Mouse (Mus musculus) gastrocnemius, postnatal 14 days (tissue): ENCODE results near the gene Zmynd8. TPM values are rescaled to one million over a fixed set of nuclear protein-coding genes. Genes with fewer than 3 reads are reported as not detected.

Experiments
- DNase-seq: peaks from one replicate; pipeline ENCODE4 v3.0.0; 2021; ENCODE audit warnings: mixed read lengths
- intact Hi-C: fragments of 180-260 bp; cut with DNase I; formaldehyde crosslinking; loops from one replicate; pipeline ENCODE4 v1.15.1; 2025; ENCODE audit warnings: low total_unique reads
- total RNA-seq, 2 experiments: library from RNA; stranded (reverse); gene quantifications; 2 replicates each; pipeline ENCODE4 v1.2.3; 2021

Zmynd8 gene
- total RNA-seq, 2 experiments from 2014 or later, result 20.7 to 22.0 TPM

- intact Hi-C loops, result no loop called here
- DNase-seq, result no peak
Observed at GRCm38 (mm10) chr2:165866412-165866811, 32.4 kb downstream of the Zmynd8 start.

- intact Hi-C loops, result no loop called here
- no peak for DNase-seq
Observed at GRCm38 (mm10) chr2:165864769-165865168, 34.0 kb downstream of the Zmynd8 start.

GRCm38 (mm10) chr2:165861683-165862594 is 36.9 kb downstream of the Zmynd8 start:
- DNase-seq, result no peak
- intact Hi-C loops, result no loop called here

GRCm38 (mm10) chr2:165860962-165861682 is 37.7 kb downstream of the Zmynd8 start:
- intact Hi-C loops, result no loop called here
- no peak for DNase-seq

GRCm38 (mm10) chr2:165860447-165860846 is 38.4 kb downstream of the Zmynd8 start:
- intact Hi-C loops, result no loop called here
- no peak for DNase-seq

- intact Hi-C loops, result no loop called here
- peak; percentile 55 for DNase-seq
Observed at GRCm38 (mm10) chr2:165858453-165859384, 40.1 kb downstream of the Zmynd8 start.

- intact Hi-C loops, result no loop called here
Observed at GRCm38 (mm10) chr2:165857841-165858426, 40.9 kb downstream of the Zmynd8 start.

GRCm38 (mm10) chr2:165857395-165857831 is 41.4 kb downstream of the Zmynd8 start:
- DNase-seq, result no peak
- intact Hi-C loops, result no loop called here

More at GRCm38 (mm10) chr2:165857841-165858426, 40.9 kb downstream of the Zmynd8 start:
- DNase-seq, result peak; percentile 63

- intact Hi-C loops, result no loop called here
- no peak for DNase-seq
Observed at GRCm38 (mm10) chr2:165856611-165857200, 42.1 kb downstream of the Zmynd8 start.

GRCm38 (mm10) chr2:165855641-165856301 is 43.0 kb downstream of the Zmynd8 start:
- intact Hi-C loops, result no loop called here
- peak; percentile 55 for DNase-seq

GRCm38 (mm10) chr2:165854207-165854968 is 44.4 kb downstream of the Zmynd8 start:
- intact Hi-C loops, result loop anchor here (5.0 kb wide), 1 partner anchor 38 kb away; no protein-coding TSS in a partner anchor
- no peak for DNase-seq

GRCm38 (mm10) chr2:165852896-165853633 is 45.8 kb downstream of the Zmynd8 start:
- no peak for DNase-seq
- intact Hi-C loops, result loop anchor here (5.0 kb wide), 1 partner anchor 39 kb away; no protein-coding TSS in a partner anchor

GRCm38 (mm10) chr2:165852453-165852852 is 46.4 kb downstream of the Zmynd8 start:
- intact Hi-C loops, result loop anchor here (5.0 kb wide), 1 partner anchor 40 kb away; no protein-coding TSS in a partner anchor
- DNase-seq, result no peak

- no peak for DNase-seq
- intact Hi-C loops, result loop anchor here (5.0 kb wide), 1 partner anchor 40 kb away; no protein-coding TSS in a partner anchor
Observed at GRCm38 (mm10) chr2:165851811-165852415, 46.9 kb downstream of the Zmynd8 start.

GRCm38 (mm10) chr2:165850826-165851225 is 48.0 kb downstream of the Zmynd8 start:
- intact Hi-C loops, result loop anchor here (5.0 kb wide), 1 partner anchor 41 kb away; no protein-coding TSS in a partner anchor
- no peak for DNase-seq

- DNase-seq, result peak; percentile 73
- intact Hi-C loops, result no loop called here
Observed at GRCm38 (mm10) chr2:165849129-165849528, 49.7 kb downstream of the Zmynd8 start.
